Mouse (Mus musculus) right cerebral cortex, adult 18-20 months (tissue): Measurements from ENCODE around the gene Col8a2.

Experiments used
- DNase-seq: peaks from one replicate; pipeline ENCODE4 v3.0.0; 2022; ENCODE audit warnings: mixed read lengths

The Col8a2 gene

GRCm38 (mm10) chr4:126286492-126286891 lies at the start of gene Col8a2:
TSS of gene Col8a2 (plus strand) at chr4:126286793.
- no peak for DNase-seq

- DNase-seq = peak; percentile 67
Observed at GRCm38 (mm10) chr4:126237721-126238242, 48.8 kb upstream of the Col8a2 start.

- no peak for DNase-seq
Observed at GRCm38 (mm10) chr4:126239862-126240475, 46.6 kb upstream of the Col8a2 start.

- DNase-seq = no peak
Observed at GRCm38 (mm10) chr4:126241956-126242355, 44.6 kb upstream of the Col8a2 start.

GRCm38 (mm10) chr4:126242510-126242909 lies 44.1 kb upstream of the Col8a2 start:
- no peak for DNase-seq

DNA sequence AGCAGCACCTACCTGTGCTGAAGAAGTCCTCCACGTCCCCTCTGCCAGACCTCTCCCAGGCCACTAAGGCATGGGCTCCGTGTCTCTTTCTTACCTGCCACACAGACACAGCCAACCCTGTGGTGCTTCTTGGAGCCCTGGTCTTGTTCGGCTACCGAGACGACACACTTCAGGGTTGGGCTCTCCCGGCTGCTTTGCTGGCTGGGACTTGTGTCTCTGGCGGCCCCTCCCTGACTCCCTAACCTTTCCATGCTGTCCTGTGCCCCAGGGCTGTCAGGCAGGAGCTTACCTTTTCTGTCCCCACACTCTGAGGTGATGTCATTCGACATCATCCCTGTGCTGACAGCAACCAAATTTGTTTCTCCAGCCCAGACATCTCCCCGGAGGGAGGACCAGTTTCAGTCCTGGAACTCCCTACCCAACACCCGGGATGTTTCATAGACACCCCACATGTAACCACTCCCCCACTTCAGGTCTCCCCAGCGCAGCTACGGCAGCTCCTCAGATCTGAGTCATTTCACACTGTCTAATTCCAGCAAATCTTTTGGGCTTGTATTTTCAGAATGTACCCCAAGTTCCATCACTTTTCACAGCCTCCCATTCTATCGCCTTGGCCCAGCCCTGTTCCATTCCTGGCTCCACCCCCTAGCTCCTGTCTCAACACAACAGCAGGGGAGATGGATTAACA lies 40.2 kb upstream of the Col8a2 start:
- DNase-seq = peak; percentile 85

- no peak for DNase-seq
Observed at GRCm38 (mm10) chr4:126248261-126248868, 38.2 kb upstream of the Col8a2 start.

- DNase-seq = no peak
Observed at GRCm38 (mm10) chr4:126250659-126251058, 35.9 kb upstream of the Col8a2 start.

- DNase-seq = no peak
Observed at GRCm38 (mm10) chr4:126251655-126252254, 34.8 kb upstream of the Col8a2 start.

- DNase-seq = no peak
Observed at GRCm38 (mm10) chr4:126252411-126253237, 34.0 kb upstream of the Col8a2 start.

DNA sequence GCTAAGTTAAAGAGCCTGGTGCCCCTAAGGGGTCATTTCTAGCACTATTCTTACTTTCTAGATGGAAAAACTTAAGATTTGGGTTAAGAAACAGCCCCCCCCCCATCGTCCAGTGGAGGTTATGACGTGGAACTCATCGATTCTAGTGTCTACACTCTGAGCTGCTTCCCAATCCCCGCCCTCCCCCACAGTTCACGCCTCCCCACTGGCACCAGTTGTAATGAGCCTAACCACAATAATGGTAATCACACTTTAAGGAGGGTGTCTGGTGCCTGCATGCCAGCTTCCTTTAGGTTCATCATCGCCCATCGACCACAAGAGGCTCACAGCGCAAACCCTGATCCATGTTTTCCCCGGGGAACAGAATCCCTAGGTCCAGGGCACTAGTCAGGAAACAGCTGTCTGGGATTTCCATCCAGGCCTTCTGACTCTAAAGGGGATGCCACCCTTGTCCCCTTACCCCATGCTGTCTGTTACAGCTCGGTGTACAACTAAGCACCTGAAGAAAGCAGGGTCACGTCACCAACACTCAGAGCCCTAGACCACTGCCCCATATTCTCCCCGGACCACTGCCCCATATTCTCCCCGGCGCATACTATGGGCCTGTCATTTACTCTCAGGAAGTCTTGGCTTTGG lies 32.8 kb upstream of the Col8a2 start:
- no peak for DNase-seq

GRCm38 (mm10) chr4:126254315-126255112 lies 32.1 kb upstream of the Col8a2 start:
- DNase-seq = peak; percentile 80

DNA sequence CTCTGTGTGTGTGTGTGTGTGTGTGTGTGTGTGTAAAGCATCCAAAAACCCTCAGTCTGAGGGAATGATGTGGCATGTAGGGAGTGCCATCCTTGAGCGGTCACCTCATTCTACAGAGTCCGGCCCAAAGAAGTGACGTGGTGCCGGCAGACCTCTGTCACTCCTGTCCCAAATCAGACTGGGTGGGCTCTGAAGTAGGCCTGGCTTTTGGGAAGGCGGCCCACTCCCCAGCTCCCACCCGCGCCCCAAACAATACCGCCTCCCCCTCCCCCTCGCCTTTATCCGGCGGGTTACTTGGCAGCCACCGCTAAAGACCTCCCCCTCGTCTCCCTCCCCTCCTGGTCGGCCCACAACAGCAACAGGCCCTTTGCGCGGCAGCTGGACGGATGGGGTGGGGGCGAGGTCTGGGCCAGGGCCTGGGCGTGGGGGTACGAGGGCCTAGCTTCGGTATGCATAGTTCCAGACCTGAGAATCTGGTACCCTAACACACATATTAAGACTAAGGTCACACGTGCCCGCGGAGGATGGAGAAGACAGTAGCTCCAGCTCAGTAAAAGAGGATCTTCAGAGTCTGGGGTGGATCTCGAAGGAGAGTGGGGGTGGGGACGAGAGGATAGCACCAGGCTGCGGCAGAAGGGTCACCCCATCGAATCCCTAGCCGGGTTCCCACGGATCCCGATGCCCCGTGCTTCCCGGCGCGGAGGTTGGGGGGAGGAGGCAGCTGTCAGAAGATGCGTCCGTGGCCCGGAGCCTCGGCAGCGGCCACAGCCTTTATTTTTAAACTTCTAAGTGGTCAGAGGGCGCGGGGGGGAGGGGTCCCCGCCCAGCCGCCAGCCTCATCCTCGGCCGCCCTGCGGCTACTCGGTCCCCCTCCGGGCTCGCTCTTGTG lies 31.2 kb upstream of the Col8a2 start:
- no peak for DNase-seq

- peak; percentile 85 for DNase-seq
Observed at GRCm38 (mm10) chr4:126256131-126256791, 30.3 kb upstream of the Col8a2 start, which contains the start of gene Map7d1. TSS of gene Map7d1 (minus strand) at chr4:126256343.

DNA sequence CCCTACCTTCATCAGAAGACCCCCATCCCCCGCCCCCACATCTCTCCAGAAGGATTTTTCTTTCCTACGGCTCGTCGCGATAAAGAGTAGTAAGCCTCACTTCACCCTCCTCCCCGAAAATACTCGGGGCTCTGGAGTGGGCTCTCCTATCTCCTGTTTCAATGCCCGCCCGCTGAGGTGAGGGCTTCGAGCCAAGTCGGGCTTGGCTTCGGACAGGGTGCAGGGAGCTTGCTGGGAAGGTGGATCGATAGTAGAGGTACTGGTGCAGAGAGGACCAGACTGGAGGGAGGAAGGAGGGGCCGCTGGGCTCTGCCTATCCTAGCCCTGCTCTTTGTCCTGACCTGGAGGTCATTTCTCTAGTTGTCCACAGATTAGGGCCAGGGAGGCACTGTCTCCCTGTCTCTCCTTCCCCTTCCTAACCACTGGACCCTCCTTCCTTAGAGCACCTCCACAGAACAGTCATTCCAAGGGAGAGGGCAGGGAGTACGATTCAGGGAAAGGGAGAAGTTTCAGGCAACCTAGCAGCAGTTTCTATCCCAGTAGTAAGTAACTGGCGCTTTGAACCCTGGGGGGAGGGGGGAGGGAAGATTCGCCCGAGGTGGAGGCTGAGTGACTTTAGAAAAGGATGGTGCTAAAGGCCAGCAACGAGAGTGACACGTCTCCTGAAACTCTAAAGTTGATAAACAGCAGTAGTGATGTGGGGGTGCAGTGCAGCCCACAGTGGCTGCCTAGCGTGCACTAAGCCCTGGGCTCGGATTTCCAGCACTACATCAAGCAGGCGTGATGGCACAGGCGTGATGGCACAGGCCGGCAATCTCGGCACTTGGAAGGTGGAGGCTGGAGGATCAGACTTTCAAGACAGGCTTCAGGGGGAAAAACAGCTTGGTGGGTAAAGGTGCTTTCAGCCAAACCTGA lies 29.4 kb upstream of the Col8a2 start:
- no peak for DNase-seq

DNA sequence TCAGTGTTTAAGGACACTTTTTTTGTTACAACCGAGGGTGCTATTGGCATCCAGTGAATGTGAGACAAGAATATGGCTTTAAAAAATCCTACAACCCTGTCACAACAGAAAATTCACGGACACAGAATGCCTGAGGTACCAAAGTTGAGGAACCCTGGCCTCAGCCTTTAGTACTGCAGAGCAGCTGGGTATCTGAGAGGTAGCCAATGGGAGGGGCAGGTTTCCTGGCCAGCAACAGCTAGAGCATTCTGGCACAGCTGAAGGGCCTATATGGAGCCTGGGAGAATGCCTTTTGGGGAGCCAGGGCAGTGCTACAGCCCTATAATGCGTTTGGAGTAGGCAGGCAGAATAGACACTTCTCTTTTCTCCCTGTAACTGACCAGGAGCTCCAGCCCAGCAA lies 27.5 kb upstream of the Col8a2 start:
- DNase-seq = no peak

GRCm38 (mm10) chr4:126259523-126260160 lies 27.0 kb upstream of the Col8a2 start:
- DNase-seq = no peak
